Mouse (Mus musculus) liver, embryonic 11.5 days (tissue): ENCODE data around the gene Rexo1. TPM values are rescaled to one million over a fixed set of nuclear protein-coding genes. Genes with fewer than 3 reads are reported as not detected.

Experiments
- ATAC-seq: fragments of 200-750 bp; cut with Nextera tagmentation; replicated peaks from 2 replicates; pipeline ENCODE4 v1.8.0; 2017; ENCODE audit warnings: moderate number of reproducible peaks, mild to moderate bottlenecking, moderate TSS enrichment, moderate library complexity; ENCODE audit not compliant: low FRiP score
- DNase-seq: peaks from one replicate; pipeline ENCODE4 v3.0.0-alpha.2; 2017; ENCODE audit warnings: low spot score
- H3K27ac ChIP-seq: fragments of 300-500 bp; sonication (generic); 2 replicates; pipeline ENCODE4 v1.5.1; 2014; ENCODE audit warnings: mild to moderate bottlenecking, low read depth, low read length, control low read depth
- H3K27me3 ChIP-seq: fragments of 300-500 bp; sonication (generic); replicated peaks from 2 replicates; pipeline ENCODE4 v1.6.1; 2014; ENCODE audit warnings: low read length, mixed read lengths; ENCODE audit not compliant: control insufficient read depth, insufficient read depth
- H3K36me3 ChIP-seq: fragments of 300-500 bp; sonication (generic); 2 replicates; pipeline ENCODE4 v1.6.1; 2014; ENCODE audit warnings: mild to moderate bottlenecking, low read length, moderate library complexity, mixed read lengths; ENCODE audit not compliant: control insufficient read depth, insufficient read depth
- H3K4me1 ChIP-seq: fragments of 300-500 bp; sonication (generic); replicated peaks from 2 replicates; pipeline ENCODE4 v1.6.1; 2014; ENCODE audit warnings: low read length, mixed read lengths; ENCODE audit not compliant: control insufficient read depth, insufficient read depth
- H3K4me2 ChIP-seq: fragments of 300-500 bp; sonication (generic); 2 replicates; pipeline ENCODE4 v1.6.1; 2014; ENCODE audit warnings: mild to moderate bottlenecking, control low read depth, moderate library complexity
- H3K4me3 ChIP-seq: fragments of 300-500 bp; sonication (generic); 2 replicates; pipeline ENCODE4 v1.5.1; 2014; ENCODE audit warnings: low read depth, low read length, control low read depth
- H3K9ac ChIP-seq: fragments of 300-500 bp; sonication (generic); 2 replicates; pipeline ENCODE4 v1.6.1; 2014; ENCODE audit warnings: low read depth, low read length, control low read depth
- H3K9me3 ChIP-seq: fragments of 300-500 bp; sonication (generic); 2 replicates; pipeline ENCODE4 v1.6.1; 2016; ENCODE audit warnings: low read length, inconsistent platforms, mixed read lengths; ENCODE audit not compliant: control insufficient read depth
- WGBS: fragments of 180-500 bp; shearing (Covaris S2); extraction: QIAGEN DNeasy Blood & Tissue Kit; methylation state at CpG from one replicate; pipeline ENCODE4 v1.1.7; 2014; 5-methylcytosine and 5-hydroxymethylcytosine counted together
- polyA plus RNA-seq: library from polyadenylated mRNA; unstranded; fragments of >200 nt; fragmentation: Nextera tagmentation; extraction: Ambion mirVana; gene quantifications from 2 replicates; pipeline ENCODE4 v1.2.1, GENCODE M21; 2014

The Rexo1 gene
- polyA plus RNA-seq, 1 experiment from 2014 or later, result 33.4 TPM

DNA sequence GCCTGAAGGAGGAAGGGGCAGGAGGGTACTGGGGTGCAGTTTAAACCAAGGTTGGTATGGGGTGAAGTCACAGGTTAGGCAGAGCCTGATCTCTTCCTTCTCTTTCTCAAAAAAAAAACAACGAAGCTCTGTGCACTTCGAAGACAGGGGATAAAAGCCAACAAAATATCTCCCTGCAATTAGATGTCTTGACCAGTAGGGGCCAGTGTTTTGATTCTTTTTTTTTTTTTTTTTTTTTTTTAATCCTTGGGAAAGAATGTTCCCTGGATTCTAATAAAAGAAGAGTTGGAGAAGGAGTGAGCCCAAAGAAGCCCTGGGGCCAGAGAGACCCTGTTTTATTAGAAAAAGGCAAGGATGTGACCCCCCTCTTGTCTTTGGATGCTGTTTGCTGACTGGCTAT, 42.1 kb downstream of the Rexo1 start:
- WGBS, result 62% methylated on average over 2 of the region's 2 CpGs
- peaks cover 15% of the 10 kb centered on the region for H3K27me3 ChIP-seq
- H3K4me3 ChIP-seq, result no peak overlapping the region
- no peak overlapping the region for H3K27ac ChIP-seq
- no peaks in the 10 kb centered on the region for H3K4me1 ChIP-seq
- H3K4me2 ChIP-seq, result no peak overlapping the region
- peaks cover 5% of the 10 kb centered on the region; the same call in 1 of the 2 replicates for H3K9me3 ChIP-seq
- no peak overlapping the region for H3K9ac ChIP-seq
- H3K36me3 ChIP-seq, result no peaks in the 10 kb centered on the region
- no peak for DNase-seq
- no peak for ATAC-seq

- no peak overlapping the region for H3K9ac ChIP-seq
- peaks cover 4% of the 10 kb centered on the region; the same call in 1 of the 2 replicates for H3K4me1 ChIP-seq
- no peak overlapping the region for H3K4me3 ChIP-seq
- no peak overlapping the region for H3K4me2 ChIP-seq
- peaks cover 46% of the 10 kb centered on the region for H3K27me3 ChIP-seq
- no peak for DNase-seq
- H3K36me3 ChIP-seq, result no peaks in the 10 kb centered on the region
- no peaks in the 10 kb centered on the region for H3K9me3 ChIP-seq
- ATAC-seq, result no peak
- no peak overlapping the region for H3K27ac ChIP-seq
- 14% methylated on average over 19 of the region's 19 CpGs for WGBS
Measured at GRCm38 (mm10) chr10:80513739-80514138, 47.6 kb downstream of the Rexo1 start.

DNA sequence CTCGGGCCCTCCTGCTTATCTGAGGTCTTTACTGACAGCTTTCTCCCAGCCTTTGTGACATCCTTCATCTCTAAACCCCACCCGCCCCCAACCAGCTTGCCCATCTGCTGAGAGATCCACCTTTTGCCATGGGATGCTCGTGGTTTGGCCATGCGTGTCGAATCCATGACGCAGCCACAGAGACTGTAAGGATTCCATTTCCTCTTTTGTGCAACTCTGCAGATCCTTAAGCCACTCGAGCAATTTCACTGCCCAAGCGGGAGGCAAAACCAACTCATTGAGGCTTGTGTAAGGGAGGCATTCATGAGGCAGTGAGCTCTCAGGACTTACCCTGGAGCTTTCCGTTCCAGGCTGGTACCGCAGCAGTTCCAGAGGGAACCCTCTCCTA, 51.1 kb downstream of the Rexo1 start:
- Histone ChIP-seq H3K36me3 (no peaks in the 10 kb centered on the region), H3K27ac (no peak overlapping the region), H3K4me2 (peak overlapping the region; percentile 77), H3K27me3 (peaks cover 55% of the 10 kb centered on the region), H3K4me3 (no peak overlapping the region), H3K4me1 (peaks cover 6% of the 10 kb centered on the region; the same call in 1 of the 2 replicates), H3K9ac (no peak overlapping the region), H3K9me3 (no peaks in the 10 kb centered on the region)
- ATAC-seq (no peak), DNase-seq (no peak)
- WGBS, result 39% methylated on average over 10 of the region's 10 CpGs

- Histone ChIP-seq H3K9me3 (no peaks in the 10 kb centered on the region), H3K4me2 (peak overlapping the region; percentile 77), H3K27ac (no peak overlapping the region), H3K4me3 (peak overlapping the region; percentile 41), H3K4me1 (peaks cover 6% of the 10 kb centered on the region; the same call in 1 of the 2 replicates), H3K36me3 (no peaks in the 10 kb centered on the region), H3K9ac (peak overlapping the region; percentile 64), H3K27me3 (peaks cover 56% of the 10 kb centered on the region)
- DNase-seq, result peak; percentile 73
- peak; percentile 67 for ATAC-seq
- WGBS, result 8% methylated on average over 20 of the region's 20 CpGs
Measured at GRCm38 (mm10) chr10:80509412-80510272, 51.7 kb downstream of the Rexo1 start.

GRCm38 (mm10) chr10:80506222-80506621, 55.1 kb downstream of the Rexo1 start:
- under 1% methylated on average over 11 of the region's 11 CpGs for WGBS

GRCm38 (mm10) chr10:80504724-80505123, 56.6 kb downstream of the Rexo1 start:
- DNase-seq, result no peak
- H3K36me3 ChIP-seq, result no peaks in the 10 kb centered on the region
- no peak overlapping the region for H3K4me3 ChIP-seq
- ATAC-seq, result no peak
- H3K27ac ChIP-seq, result no peak overlapping the region
- H3K9me3 ChIP-seq, result no peaks in the 10 kb centered on the region
- H3K27me3 ChIP-seq, result peaks cover 70% of the 10 kb centered on the region
- H3K9ac ChIP-seq, result no peak overlapping the region
- WGBS, result 13% methylated on average over 9 of the region's 9 CpGs
- no peak overlapping the region for H3K4me2 ChIP-seq
- H3K4me1 ChIP-seq, result peaks cover 2% of the 10 kb centered on the region

More at GRCm38 (mm10) chr10:80506222-80506621, 55.1 kb downstream of the Rexo1 start:
- no peak overlapping the region for H3K9ac ChIP-seq
- peaks cover 6% of the 10 kb centered on the region for H3K4me1 ChIP-seq
- DNase-seq (peak; percentile 63), ATAC-seq (no peak)
- H3K36me3 ChIP-seq, result no peaks in the 10 kb centered on the region
- H3K9me3 ChIP-seq, result no peaks in the 10 kb centered on the region
- H3K27ac ChIP-seq, result no peak overlapping the region
- no peak overlapping the region for H3K4me2 ChIP-seq
- H3K4me3 ChIP-seq, result no peak overlapping the region
- H3K27me3 ChIP-seq, result peaks cover 63% of the 10 kb centered on the region

DNA sequence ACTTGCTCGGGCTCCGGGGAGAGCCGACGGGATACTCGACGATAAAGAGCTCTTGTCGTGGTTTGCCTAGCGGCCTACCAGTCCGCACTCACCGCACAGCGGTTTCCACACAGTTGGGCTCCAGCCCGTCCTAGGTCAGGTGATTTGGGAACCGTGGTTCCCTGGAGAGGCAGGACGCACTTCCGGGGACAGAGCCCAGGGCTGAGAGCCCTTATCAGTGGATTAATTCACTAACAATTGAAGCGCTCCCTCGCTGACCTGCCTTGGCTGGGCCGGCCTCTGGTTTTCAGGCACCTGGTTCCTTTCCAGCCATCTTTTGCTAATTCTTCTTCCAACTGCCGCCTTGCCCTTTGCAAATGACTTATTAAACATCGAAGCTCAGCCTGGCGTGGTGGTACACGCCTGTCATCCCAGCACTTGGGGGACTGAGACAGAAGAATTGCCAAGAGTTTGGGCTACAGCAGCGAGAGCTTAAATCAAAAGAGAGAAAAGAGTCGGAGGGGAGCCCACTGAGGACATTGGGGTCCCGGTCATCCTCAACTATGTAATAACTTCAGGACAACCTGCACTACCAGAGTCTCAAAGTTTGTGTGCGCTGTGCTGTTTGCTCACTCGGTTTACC, 57.6 kb downstream of the Rexo1 start:
- Histone ChIP-seq H3K9me3 (no peaks in the 10 kb centered on the region), H3K4me1 (peaks cover 2% of the 10 kb centered on the region), H3K27me3 (peaks cover 78% of the 10 kb centered on the region), H3K36me3 (no peaks in the 10 kb centered on the region), H3K4me3 (no peak overlapping the region), H3K27ac (no peak overlapping the region), H3K4me2 (peak overlapping the region; percentile 41), H3K9ac (no peak overlapping the region)
- 3% methylated on average over 27 of the region's 27 CpGs for WGBS
- DNase-seq (no peak), ATAC-seq (0 out of 2 replicates have a peak, but pooled peaks have one; percentile 45)

DNA sequence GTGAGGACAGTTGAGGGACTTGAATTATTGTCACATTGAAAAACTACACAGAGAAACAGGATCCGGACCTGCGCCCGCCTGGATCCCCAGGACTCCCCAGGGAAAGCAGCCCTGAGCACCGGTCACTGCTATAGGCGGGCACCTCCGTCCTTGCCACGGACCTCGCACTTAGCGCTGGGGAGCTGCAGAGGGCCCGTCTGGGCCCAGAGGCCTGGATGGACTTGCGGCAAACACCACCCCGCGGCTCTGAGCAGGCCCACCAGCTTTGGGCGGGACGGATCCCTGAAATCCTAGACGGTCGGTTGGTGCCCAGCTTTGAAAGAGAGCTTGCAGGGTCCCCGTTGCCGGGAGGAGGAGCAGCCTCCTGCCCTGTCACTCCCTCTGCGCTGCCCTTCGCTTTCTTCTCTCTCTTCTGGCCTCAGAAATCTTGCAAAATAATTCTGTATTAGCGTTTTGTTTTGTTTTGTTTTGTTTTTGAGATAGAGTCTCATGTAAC, 58.5 kb downstream of the Rexo1 start:
- ATAC-seq (no peak), DNase-seq (no peak)
- no peaks in the 10 kb centered on the region for H3K36me3 ChIP-seq
- 6% methylated on average over 22 of the region's 22 CpGs for WGBS
- H3K27ac ChIP-seq, result no peak overlapping the region
- no peaks in the 10 kb centered on the region for H3K9me3 ChIP-seq
- H3K9ac ChIP-seq, result no peak overlapping the region
- no peak overlapping the region for H3K4me3 ChIP-seq
- peaks cover 2% of the 10 kb centered on the region for H3K4me1 ChIP-seq
- H3K27me3 ChIP-seq, result peaks cover 86% of the 10 kb centered on the region
- no peak overlapping the region for H3K4me2 ChIP-seq
